Mouse (Mus musculus) spleen, postnatal 10 days (tissue): ENCODE measurements around the gene Igf1.

Experiments used
- DNase-seq, 2 experiments: peaks; one replicate each; pipeline ENCODE4 v3.0.0; 2021 to 2022; ENCODE audit warnings: low spot score in 2 of 2

The Igf1 gene

GRCm38 (mm10) chr10:87860181-87861103 lies 2.4 kb downstream of the Igf1 start:
- DNase-seq = no peak

- no peak for DNase-seq
Measured at GRCm38 (mm10) chr10:87861104-87861455, 3.0 kb downstream of the Igf1 start.

- no peak for DNase-seq
Measured at GRCm38 (mm10) chr10:87862899-87863298, 4.8 kb downstream of the Igf1 start.

GRCm38 (mm10) chr10:87863326-87863725 lies 5.3 kb downstream of the Igf1 start:
- DNase-seq = no peak

- DNase-seq = no peak
Measured at GRCm38 (mm10) chr10:87865712-87866111, 7.6 kb downstream of the Igf1 start.

- DNase-seq = no peak
Measured at GRCm38 (mm10) chr10:87866448-87866847, 8.4 kb downstream of the Igf1 start.

- no peak for DNase-seq
Measured at GRCm38 (mm10) chr10:87867217-87867616, 9.2 kb downstream of the Igf1 start.

- DNase-seq = no peak
Measured at GRCm38 (mm10) chr10:87867631-87868030, 9.6 kb downstream of the Igf1 start.

- no peak for DNase-seq
Measured at GRCm38 (mm10) chr10:87868349-87869053, 10.4 kb downstream of the Igf1 start.

GRCm38 (mm10) chr10:87869151-87869550 lies 11.1 kb downstream of the Igf1 start:
- DNase-seq = no peak

- DNase-seq = no peak
Measured at GRCm38 (mm10) chr10:87869691-87870090, 11.6 kb downstream of the Igf1 start.

GRCm38 (mm10) chr10:87871863-87872647 lies 14.0 kb downstream of the Igf1 start:
- DNase-seq = no peak

GRCm38 (mm10) chr10:87872854-87873253 lies 14.8 kb downstream of the Igf1 start:
- no peak for DNase-seq

GRCm38 (mm10) chr10:87873516-87873915 lies 15.5 kb downstream of the Igf1 start:
- no peak for DNase-seq

GRCm38 (mm10) chr10:87880071-87880785 lies 22.2 kb downstream of the Igf1 start:
- DNase-seq = no peak

- DNase-seq = no peak
Measured at GRCm38 (mm10) chr10:87885326-87886040, 27.4 kb downstream of the Igf1 start.

- DNase-seq = no peak
Measured at GRCm38 (mm10) chr10:87889850-87890249, 31.8 kb downstream of the Igf1 start.

GRCm38 (mm10) chr10:87892256-87892655 lies 34.2 kb downstream of the Igf1 start:
- no peak for DNase-seq

- no peak for DNase-seq
Measured at GRCm38 (mm10) chr10:87893272-87893671, 35.2 kb downstream of the Igf1 start.

- no peak for DNase-seq
Measured at GRCm38 (mm10) chr10:87894461-87895120, 36.5 kb downstream of the Igf1 start.
